Mouse (Mus musculus) stomach, embryonic 15.5 days (tissue): ENCODE results near the gene Nalcn. TPM values are rescaled to one million over a fixed set of nuclear protein-coding genes. Genes with fewer than 3 reads are reported as not detected.
"Not testable (repeated sequence)": the region's sequence is repeated elsewhere in the genome, so short reads cannot be mapped to it uniquely, and the experiment has no call there.

Source experiments
- ATAC-seq: fragments of 200-750 bp; cut with Nextera tagmentation; 2 replicates; pipeline ENCODE4 v1.8.0; 2017; ENCODE audit warnings: low read depth, moderate number of reproducible peaks, moderate TSS enrichment; ENCODE audit not compliant: insufficient read depth, low FRiP score
- H3K27ac ChIP-seq: fragments of 300-500 bp; sonication (generic); 2 replicates; pipeline ENCODE4 v1.5.1; 2015; ENCODE audit warnings: mild to moderate bottlenecking, inconsistent platforms
- H3K27me3 ChIP-seq: fragments of 300-500 bp; sonication (generic); replicated peaks from 2 replicates; pipeline ENCODE4 v1.6.1; 2015; ENCODE audit warnings: inconsistent platforms
- H3K36me3 ChIP-seq: fragments of 300-500 bp; sonication (generic); 2 replicates; pipeline ENCODE4 v1.6.1; 2015; ENCODE audit warnings: inconsistent platforms
- H3K4me1 ChIP-seq: fragments of 300-500 bp; sonication (generic); 2 replicates; pipeline ENCODE4 v1.6.1; 2015; ENCODE audit warnings: inconsistent platforms
- H3K4me2 ChIP-seq: fragments of 300-500 bp; sonication (generic); 2 replicates; pipeline ENCODE4 v1.6.1; 2015; ENCODE audit warnings: mild to moderate bottlenecking, inconsistent platforms
- H3K4me3 ChIP-seq: fragments of 300-500 bp; sonication (generic); replicated peaks from 2 replicates; pipeline ENCODE4 v1.5.1; 2015; ENCODE audit warnings: inconsistent platforms
- H3K9ac ChIP-seq: fragments of 300-500 bp; sonication (generic); 2 replicates; pipeline ENCODE4 v1.6.1; 2015; ENCODE audit warnings: inconsistent platforms
- H3K9me3 ChIP-seq: fragments of 300-500 bp; sonication (generic); 2 replicates; pipeline ENCODE4 v1.6.1; 2016; ENCODE audit warnings: inconsistent platforms
- WGBS: fragments of 180-500 bp; shearing (Covaris S2); methylation state at CpG from one replicate; pipeline ENCODE4 v1.1.7; 2015; 5-methylcytosine and 5-hydroxymethylcytosine counted together
- polyA plus RNA-seq: library from polyadenylated mRNA; unstranded; fragments of >200 nt; fragmentation: Nextera tagmentation; extraction: Ambion mirVana; gene quantifications from 2 replicates; pipeline ENCODE4 v1.2.1, GENCODE M21; 2015

Nalcn gene
- polyA plus RNA-seq = 1.1 TPM in 2 replicates

GRCm38 (mm10) chr14:123626501-123627179 is at the start of gene Nalcn:
Gene Nalcn (minus strand): TSS chr14:123627144.
- Histone ChIP-seq H3K27ac (no peak within 1 kb of the TSS), H3K9me3 (no peaks in the 10 kb centered on the region), H3K4me3 (peak within 1 kb of the TSS; percentile 39), H3K4me2 (peak within 1 kb of the TSS; percentile 86), H3K4me1 (peaks cover 3% of the 10 kb centered on the region; the same call in 1 of the 2 replicates), H3K9ac (no peak within 1 kb of the TSS), H3K27me3 (no peaks in the 10 kb centered on the region), H3K36me3 (no peaks in the 10 kb centered on the region)
- ATAC-seq = peak; percentile 75
- 2% methylated on average over 47 of the region's 47 CpGs for WGBS

- H3K4me3 ChIP-seq, ATAC-seq: not testable (repeated sequence)
Measured at GRCm38 (mm10) chr14:123671076-123671475, 44.1 kb upstream of the Nalcn start.

GRCm38 (mm10) chr14:123664451-123664850 is 37.5 kb upstream of the Nalcn start:
- H3K4me3 ChIP-seq = no peak overlapping the region
- no peaks in the 10 kb centered on the region for H3K27me3 ChIP-seq
- H3K36me3 ChIP-seq = no peaks in the 10 kb centered on the region
- H3K9ac ChIP-seq = no peak overlapping the region
- H3K27ac ChIP-seq = no peak overlapping the region
- H3K4me1 ChIP-seq = peaks cover 8% of the 10 kb centered on the region; the same call in 1 of the 2 replicates
- no peak overlapping the region for H3K4me2 ChIP-seq
- no peaks in the 10 kb centered on the region for H3K9me3 ChIP-seq
- ATAC-seq = no peak

More at GRCm38 (mm10) chr14:123671076-123671475, 44.1 kb upstream of the Nalcn start:
- not testable (repeated sequence) for H3K36me3 ChIP-seq, H3K9me3 ChIP-seq, H3K27ac ChIP-seq, H3K9ac ChIP-seq, H3K4me2 ChIP-seq, H3K27me3 ChIP-seq, H3K4me1 ChIP-seq
- WGBS = 74% methylated on average over 21 of the region's 21 CpGs

GRCm38 (mm10) chr14:123663206-123663605 is 36.3 kb upstream of the Nalcn start:
- Histone ChIP-seq H3K9ac (no peak overlapping the region), H3K4me1 (peaks cover 8% of the 10 kb centered on the region; the same call in 1 of the 2 replicates), H3K27ac (no peak overlapping the region), H3K36me3 (no peaks in the 10 kb centered on the region), H3K27me3 (no peaks in the 10 kb centered on the region), H3K4me3 (no peak overlapping the region), H3K4me2 (no peak overlapping the region), H3K9me3 (no peaks in the 10 kb centered on the region)
- ATAC-seq = no peak

- Histone ChIP-seq H3K4me3 (no peak overlapping the region), H3K27me3 (no peaks in the 10 kb centered on the region), H3K36me3 (no peaks in the 10 kb centered on the region), H3K9ac (no peak overlapping the region), H3K4me2 (no peak overlapping the region), H3K4me1 (peaks cover 8% of the 10 kb centered on the region; the same call in 1 of the 2 replicates), H3K9me3 (no peaks in the 10 kb centered on the region), H3K27ac (no peak overlapping the region)
- 77% methylated on average over 1 of the region's 1 CpGs for WGBS
- ATAC-seq = no peak
Measured at GRCm38 (mm10) chr14:123662386-123662785, 35.4 kb upstream of the Nalcn start.

GRCm38 (mm10) chr14:123661091-123661491 is 34.1 kb upstream of the Nalcn start:
- Histone ChIP-seq H3K9ac (no peak overlapping the region), H3K9me3 (no peaks in the 10 kb centered on the region), H3K27me3 (no peaks in the 10 kb centered on the region), H3K36me3 (no peaks in the 10 kb centered on the region), H3K27ac (no peak overlapping the region), H3K4me3 (no peak overlapping the region), H3K4me2 (peak overlapping the region; percentile 23; the same call in 1 of the 2 replicates), H3K4me1 (peaks cover 8% of the 10 kb centered on the region; the same call in 1 of the 2 replicates)
- peak; percentile 84 for ATAC-seq
- WGBS = 20% methylated on average over 20 of the region's 20 CpGs

GRCm38 (mm10) chr14:123659921-123660385 is 33.0 kb upstream of the Nalcn start, which contains the start of gene Itgbl1:
Gene Itgbl1 (plus strand): TSS chr14:123659971.
- H3K4me1 ChIP-seq = peaks cover 8% of the 10 kb centered on the region; the same call in 1 of the 2 replicates
- H3K9me3 ChIP-seq = no peaks in the 10 kb centered on the region
- H3K36me3 ChIP-seq = no peaks in the 10 kb centered on the region
- 40% methylated on average over 7 of the region's 7 CpGs for WGBS
- H3K4me2 ChIP-seq = no peak within 1 kb of the TSS
- no peaks in the 10 kb centered on the region for H3K27me3 ChIP-seq
- H3K4me3 ChIP-seq = no peak within 1 kb of the TSS
- H3K9ac ChIP-seq = no peak within 1 kb of the TSS
- no peak within 1 kb of the TSS for H3K27ac ChIP-seq
- no peak for ATAC-seq

- Histone ChIP-seq H3K4me2 (peak overlapping the region; percentile 86), H3K36me3 (no peaks in the 10 kb centered on the region), H3K9ac (no peak overlapping the region), H3K4me1 (peaks cover 3% of the 10 kb centered on the region; the same call in 1 of the 2 replicates), H3K27me3 (no peaks in the 10 kb centered on the region), H3K27ac (no peak overlapping the region), H3K4me3 (peak overlapping the region; percentile 39), H3K9me3 (no peaks in the 10 kb centered on the region)
- 47% methylated on average over 3 of the region's 3 CpGs for WGBS
- ATAC-seq = no peak
Measured at GRCm38 (mm10) chr14:123627180-123627562, 227 bp upstream of the Nalcn start.

- Histone ChIP-seq H3K9ac (no peak overlapping the region), H3K4me1 (peaks cover 3% of the 10 kb centered on the region; the same call in 1 of the 2 replicates), H3K36me3 (no peaks in the 10 kb centered on the region), H3K4me2 (no peak overlapping the region), H3K4me3 (no peak overlapping the region), H3K27ac (no peak overlapping the region), H3K27me3 (no peaks in the 10 kb centered on the region), H3K9me3 (no peaks in the 10 kb centered on the region)
- 30% methylated on average over 1 of the region's 1 CpGs for WGBS
- no peak for ATAC-seq
Measured at GRCm38 (mm10) chr14:123622969-123623368, 4.0 kb downstream of the Nalcn start.

- Histone ChIP-seq H3K4me2 (no peak overlapping the region), H3K9me3 (no peaks in the 10 kb centered on the region), H3K4me3 (no peak overlapping the region), H3K9ac (no peak overlapping the region), H3K4me1 (no peaks in the 10 kb centered on the region), H3K27ac (no peak overlapping the region), H3K36me3 (no peaks in the 10 kb centered on the region), H3K27me3 (no peaks in the 10 kb centered on the region)
- WGBS = 44% methylated on average over 3 of the region's 3 CpGs
- no peak for ATAC-seq
Measured at GRCm38 (mm10) chr14:123595265-123595664, 31.7 kb downstream of the Nalcn start.

GRCm38 (mm10) chr14:123587412-123587811 is 39.5 kb downstream of the Nalcn start:
- H3K27ac ChIP-seq = no peak overlapping the region
- no peaks in the 10 kb centered on the region for H3K4me1 ChIP-seq
- ATAC-seq = no peak
- no peak overlapping the region for H3K9ac ChIP-seq
- H3K4me2 ChIP-seq = no peak overlapping the region
- no peaks in the 10 kb centered on the region for H3K27me3 ChIP-seq
- no peaks in the 10 kb centered on the region for H3K36me3 ChIP-seq
- H3K4me3 ChIP-seq = no peak overlapping the region
- no peaks in the 10 kb centered on the region for H3K9me3 ChIP-seq

- H3K4me3 ChIP-seq = no peak overlapping the region
- H3K4me1 ChIP-seq = no peaks in the 10 kb centered on the region
- H3K36me3 ChIP-seq = no peaks in the 10 kb centered on the region
- no peaks in the 10 kb centered on the region for H3K9me3 ChIP-seq
- no peak overlapping the region for H3K4me2 ChIP-seq
- H3K27ac ChIP-seq = no peak overlapping the region
- no peak for ATAC-seq
- no peak overlapping the region for H3K9ac ChIP-seq
- no peaks in the 10 kb centered on the region for H3K27me3 ChIP-seq
- 81% methylated on average over 2 of the region's 2 CpGs for WGBS
Measured at GRCm38 (mm10) chr14:123582433-123582832, 44.5 kb downstream of the Nalcn start.
